Mouse (Mus musculus): ENCODE measurements at regions not wholly inside any gene's neighbourhood (a gene's known extent, or its start where the extent isn't known, plus 50 kb on each side); places are given as distances from the start of the nearest gene placed in this dataset.

DNA sequence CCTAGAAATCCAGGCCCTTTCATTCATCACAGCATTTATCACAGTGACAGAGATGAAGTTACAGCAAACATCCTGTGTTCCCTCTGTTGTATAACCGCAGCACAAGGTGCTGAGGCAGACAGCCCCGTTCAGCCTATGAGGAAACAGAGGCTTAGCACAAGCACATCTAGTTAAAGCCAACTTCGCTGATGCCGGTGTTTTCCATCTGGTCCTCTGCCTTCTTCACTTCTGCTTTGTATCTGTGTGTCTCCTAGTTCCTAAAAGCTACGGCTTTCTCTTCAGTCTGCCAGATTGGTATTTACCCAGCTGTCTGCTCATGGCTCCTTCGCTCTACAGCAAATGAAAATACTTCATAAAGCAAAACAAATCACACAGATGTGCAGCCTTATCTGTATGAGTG is 256.5 kb upstream of the Clint1 start:
- no peak for ATAC-seq (replicated peaks; ENCODE audit: low FRiP score, low TSS enrichment, poor library complexity, severe bottlenecking)

DNA sequence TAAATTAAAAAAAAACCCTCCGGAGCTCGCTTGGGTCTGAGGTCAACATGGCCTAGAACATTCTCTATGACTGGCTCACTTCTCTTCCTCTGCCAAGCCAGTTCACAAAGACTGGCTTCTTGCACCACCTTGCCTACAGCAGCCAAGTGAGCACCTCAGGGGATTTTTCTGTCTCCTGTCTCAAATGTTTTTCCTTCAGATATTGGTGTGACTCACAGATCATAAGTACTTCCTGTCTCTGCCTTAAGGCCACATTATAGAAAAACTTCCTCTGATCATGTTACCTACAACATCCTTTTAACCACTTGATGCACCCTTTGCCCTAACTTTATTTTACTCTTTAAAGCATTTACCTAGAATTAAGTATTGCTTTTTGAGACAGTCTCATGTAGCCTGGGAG is 230.0 kb upstream of the Clint1 start:
- ATAC-seq (replicated peaks; ENCODE audit: low FRiP score, low TSS enrichment, poor library complexity, severe bottlenecking): no peak

DNA sequence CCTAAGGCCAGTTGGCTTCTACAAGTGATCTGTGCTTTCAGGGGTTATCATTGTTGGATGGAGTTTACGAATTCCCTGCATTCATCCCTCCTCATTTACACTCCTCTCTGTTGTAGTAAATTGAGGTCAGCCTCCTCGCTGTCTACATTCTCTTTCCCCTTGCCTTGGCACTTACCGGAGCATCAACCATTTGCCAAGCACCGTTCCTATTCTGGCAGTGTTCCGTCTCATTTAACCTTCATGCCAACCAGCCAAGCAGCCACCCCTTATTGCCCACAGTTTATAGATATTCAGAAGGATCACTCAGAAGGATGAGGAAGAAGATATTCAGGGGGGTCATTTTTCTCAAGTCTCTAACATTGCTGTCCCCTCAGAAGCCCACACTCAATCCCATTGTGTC is 229.2 kb upstream of the Clint1 start:
- no peak for ATAC-seq (replicated peaks; ENCODE audit: low FRiP score, low TSS enrichment, poor library complexity, severe bottlenecking)

DNA sequence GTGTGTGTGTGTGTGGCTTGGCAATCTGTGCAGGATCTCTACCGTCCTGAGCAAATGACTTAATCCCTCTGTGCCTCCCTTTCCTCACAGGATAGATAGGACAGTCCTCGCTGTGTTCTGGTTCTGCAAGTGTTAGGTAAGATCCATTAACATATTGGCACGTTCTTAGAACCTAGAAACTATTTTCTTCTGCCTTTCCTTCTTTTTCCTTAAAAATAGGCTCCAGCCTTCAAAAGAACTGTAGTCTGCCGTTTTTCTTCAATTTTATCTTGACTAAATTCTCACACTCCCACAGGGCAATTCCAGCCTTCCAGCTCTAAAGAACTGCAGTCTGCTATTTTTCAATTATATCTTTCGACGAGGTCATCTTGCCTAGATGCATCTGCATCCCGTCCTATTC is 227.6 kb upstream of the Clint1 start:
- no peak for ATAC-seq (replicated peaks; ENCODE audit: low FRiP score, low TSS enrichment, poor library complexity, severe bottlenecking)

DNA sequence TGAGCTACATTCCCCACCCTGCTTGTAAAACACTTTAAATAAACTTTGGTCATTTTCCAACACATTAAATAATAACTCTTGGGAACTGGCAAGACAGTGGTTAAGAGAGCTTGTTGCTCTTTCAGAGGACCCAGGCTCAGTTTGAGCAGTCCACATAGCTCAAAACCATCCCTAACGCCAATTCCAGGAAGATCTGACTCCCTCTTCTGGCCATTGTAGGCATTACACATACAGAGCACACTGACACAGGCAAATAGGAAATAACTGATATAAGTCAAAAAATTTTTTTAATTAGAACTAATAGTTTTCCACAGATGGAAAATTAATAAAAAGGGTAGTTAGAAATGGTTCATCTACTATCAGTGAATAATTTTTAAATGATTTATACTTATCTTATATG is 222.6 kb upstream of the Clint1 start:
- ATAC-seq (replicated peaks; ENCODE audit: low FRiP score, low TSS enrichment, poor library complexity, severe bottlenecking): no peak

DNA sequence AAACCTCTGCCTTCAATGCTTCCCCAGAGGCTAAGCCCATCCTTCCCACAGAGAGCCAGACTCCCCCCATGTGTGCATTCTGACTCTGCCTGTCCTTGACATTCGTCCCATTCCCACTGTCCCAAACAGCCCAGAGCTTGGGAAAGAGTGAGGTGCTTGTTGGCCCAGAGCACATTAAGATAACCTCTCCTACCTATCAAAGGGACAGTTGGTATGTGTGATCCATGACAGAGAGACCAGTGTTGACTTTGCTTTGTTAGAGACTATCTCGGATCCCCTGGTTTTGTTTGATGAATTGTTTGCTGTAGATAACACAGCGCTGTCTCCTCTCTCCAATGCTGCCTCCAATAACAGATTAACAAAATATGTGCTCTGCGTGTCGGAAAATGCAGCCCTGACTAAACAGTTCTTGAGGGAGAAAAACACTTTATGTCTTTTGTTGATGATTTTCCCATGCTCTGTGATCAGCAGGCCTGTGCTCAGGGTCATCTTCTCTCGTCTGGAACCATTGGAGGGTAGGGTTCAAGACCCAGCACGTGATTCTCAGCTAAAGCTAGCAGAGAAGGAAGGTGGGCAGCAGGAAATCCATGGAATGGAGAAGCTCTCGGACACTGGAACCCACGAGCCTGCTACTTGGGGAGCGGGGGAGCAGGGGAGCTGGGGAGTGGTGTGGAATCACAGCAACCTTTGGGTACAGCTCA is 217.2 kb upstream of the Clint1 start:
- ATAC-seq (replicated peaks; ENCODE audit: low FRiP score, low TSS enrichment, poor library complexity, severe bottlenecking): no peak

DNA sequence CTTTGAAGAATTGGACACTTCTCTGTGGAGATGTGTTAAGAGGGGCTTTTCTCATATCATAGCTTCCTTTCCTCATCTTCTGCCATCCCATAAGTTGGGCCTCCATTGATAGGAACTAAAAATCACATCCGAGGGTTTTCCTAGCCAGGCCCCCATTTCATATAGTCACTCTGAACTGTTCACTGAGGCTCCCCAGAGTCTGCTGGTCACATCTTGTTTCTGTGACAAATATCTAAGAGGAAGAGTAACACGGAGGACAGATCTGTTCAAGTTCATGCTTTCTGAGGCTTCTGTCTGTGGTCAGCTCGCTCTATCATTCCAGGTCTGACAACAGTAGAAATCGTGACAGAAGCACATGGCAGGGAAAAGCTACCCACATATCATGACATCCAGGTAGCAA is 216.0 kb upstream of the Clint1 start:
- ATAC-seq (replicated peaks; ENCODE audit: low FRiP score, low TSS enrichment, poor library complexity, severe bottlenecking): no peak

DNA sequence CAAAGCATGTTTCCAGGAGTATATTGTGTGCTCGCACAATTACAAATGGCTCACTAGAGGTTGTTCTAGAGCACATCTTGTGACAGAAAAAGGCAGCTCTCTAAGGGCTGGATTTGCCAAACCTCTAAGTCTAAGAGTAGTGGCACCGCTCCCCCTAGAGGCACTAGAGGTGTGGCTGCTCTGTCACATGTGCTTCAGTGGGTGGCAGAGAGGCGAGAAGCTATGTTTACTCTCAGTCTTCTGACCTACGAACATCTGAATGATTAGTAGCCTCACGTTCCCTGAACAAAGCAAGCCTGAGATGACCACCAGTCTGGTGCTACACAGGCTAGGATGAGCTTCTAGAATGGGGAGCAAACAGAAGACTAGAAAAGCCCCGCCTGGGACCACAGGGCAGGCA is 212.6 kb upstream of the Clint1 start:
- no peak for ATAC-seq (replicated peaks; ENCODE audit: low FRiP score, low TSS enrichment, poor library complexity, severe bottlenecking)

DNA sequence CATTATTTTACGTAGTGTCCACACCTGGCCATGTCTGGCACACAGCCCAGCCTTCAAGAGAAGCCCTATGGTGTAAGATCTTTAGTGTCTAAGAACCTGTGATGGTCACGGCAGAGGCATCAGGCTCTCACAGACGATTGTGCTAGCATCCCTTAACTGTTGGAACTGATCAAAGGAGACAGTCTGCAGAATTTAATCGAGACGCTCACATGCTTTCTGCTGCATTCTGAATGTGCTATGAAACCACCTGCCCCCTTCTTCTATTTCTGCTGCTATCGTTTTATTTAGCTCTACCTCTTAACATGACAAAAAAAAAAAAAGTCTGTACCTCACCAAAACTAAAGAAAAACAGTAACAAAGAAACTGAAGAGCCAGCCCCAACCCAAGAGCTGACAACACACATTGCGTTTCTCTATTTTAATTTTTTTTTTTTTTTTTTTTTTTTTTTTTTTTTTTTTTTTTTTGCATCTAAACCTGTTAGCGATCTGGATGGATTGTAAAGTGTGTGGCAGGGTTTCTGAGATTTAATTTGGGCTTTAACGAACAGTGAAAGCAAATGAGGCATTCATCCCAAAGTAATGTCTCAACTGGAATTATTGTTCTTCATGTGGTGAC is 209.6 kb upstream of the Clint1 start:
- ATAC-seq (replicated peaks; ENCODE audit: low FRiP score, low TSS enrichment, poor library complexity, severe bottlenecking): no peak

DNA sequence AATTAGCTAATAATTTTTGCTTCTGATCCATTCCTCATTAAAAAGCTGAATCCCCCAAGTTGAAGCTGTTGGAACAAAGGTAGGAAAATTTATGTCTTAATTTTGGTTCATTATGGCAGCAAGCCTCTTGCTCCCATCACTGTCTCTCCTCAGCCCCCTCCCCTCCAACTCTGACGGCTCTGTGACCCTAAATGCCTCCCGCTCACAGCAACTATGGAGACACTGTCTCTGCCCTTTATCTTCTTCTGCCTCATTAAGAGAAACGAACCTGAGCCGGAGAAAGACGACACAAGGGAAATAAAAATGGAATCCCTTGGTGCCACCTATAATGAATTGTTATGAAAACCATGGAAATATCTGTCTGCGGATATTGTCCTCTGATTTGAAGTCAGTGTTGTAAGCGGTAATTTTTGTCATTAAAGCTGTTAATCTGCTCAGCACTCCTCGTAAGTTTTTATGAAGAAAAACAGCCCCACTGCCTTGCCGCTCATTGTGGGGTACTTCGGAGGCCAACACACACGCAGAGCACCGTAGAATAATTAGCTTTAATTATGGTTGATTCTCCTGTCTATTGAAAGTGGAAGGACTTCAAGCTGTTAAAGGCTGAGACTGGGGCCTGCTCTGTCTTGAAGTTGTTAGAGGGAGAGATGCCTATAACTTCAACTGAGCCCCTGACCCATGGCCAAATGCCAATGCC is 208.1 kb upstream of the Clint1 start:
- ATAC-seq (replicated peaks; ENCODE audit: low FRiP score, low TSS enrichment, poor library complexity, severe bottlenecking): no peak

DNA sequence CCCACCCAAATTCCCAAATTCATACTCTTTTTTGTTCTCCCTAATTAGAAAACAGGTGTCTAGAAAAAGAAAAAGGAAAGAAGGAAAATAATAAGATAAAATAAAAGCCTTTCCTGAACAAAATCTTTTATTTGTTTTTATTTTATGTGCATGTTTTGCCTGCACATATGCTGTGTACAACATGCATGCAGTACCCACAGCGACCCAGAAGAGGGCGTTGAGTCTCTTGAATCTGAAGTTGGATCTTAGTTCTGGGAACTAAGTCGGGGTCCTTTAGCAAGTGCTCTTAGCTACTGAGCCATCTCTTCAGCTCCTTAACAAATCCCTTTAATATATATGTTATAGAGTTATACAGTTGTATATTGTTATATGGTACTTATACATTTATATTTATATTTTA is 206.0 kb upstream of the Clint1 start:
- ATAC-seq (replicated peaks; ENCODE audit: low FRiP score, low TSS enrichment, poor library complexity, severe bottlenecking): no peak

DNA sequence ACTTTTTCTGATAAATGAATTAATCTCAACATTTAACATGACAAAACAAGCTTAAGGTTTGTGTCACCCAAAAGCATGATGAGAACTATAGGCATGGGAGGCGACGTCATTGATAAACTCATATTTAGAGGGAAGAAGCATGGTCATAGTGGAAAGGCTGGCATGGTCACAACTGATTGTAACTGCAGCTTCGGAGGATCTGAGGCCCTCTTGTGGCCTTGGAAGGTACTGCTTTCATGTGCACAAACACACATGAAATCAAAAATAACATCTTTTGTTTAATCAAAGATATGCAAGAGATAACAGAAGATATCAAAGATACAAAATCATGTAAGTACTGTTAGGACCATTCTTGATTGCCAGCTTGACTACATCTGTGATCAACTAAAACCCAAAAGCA is 204.0 kb upstream of the Clint1 start:
- ATAC-seq (replicated peaks; ENCODE audit: low FRiP score, low TSS enrichment, poor library complexity, severe bottlenecking): no peak

DNA sequence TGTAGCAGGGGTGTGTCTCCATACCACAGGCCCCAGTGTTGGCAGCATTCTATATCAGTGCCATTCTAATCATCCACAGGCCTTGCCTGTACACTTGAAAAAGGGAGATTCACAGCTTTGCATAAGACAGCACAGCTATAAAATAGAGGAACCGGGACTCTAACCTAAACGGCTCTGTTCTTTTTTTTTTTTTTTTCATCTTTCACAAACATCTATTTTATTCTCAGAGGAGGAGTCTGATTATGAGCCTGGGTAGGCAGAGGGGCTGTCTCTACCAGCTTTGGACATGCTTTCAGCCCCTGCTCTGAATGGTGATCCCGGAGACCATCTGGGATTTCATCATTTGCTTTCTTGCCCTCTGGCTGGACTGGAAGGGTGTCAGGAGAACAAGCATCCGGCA is 195.6 kb upstream of the Clint1 start:
- no peak for ATAC-seq (replicated peaks; ENCODE audit: low FRiP score, low TSS enrichment, poor library complexity, severe bottlenecking)

DNA sequence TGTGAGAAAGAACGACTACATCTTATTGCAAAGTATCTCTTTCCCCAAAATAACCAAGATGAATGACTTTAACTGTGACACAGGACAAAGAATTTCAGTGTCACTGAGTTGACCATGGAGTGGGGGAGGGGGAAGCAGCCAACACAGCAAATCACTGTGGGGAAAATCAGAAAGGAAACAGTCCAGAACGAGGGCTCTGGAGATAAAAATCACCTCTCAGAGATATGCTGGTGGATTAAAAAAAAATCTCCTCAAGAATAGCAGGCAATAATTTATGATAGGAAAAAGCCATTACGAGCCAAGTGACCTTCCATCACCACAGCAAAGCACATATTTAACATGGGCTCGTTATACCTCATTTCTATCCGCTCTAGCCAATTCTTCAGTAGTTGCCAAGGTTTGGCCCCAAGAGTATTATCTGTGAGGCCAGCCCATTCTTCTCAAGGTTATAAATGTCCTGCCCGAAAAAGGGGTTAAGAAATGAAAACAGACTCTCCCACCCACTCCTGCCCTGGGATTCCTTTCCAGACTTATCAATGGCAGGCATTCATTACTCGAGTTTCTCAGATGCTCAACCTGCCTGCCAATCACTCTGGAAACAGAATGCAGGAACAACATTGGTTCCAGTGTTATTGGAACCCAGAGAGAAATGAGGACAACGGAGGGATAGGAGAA is 181.6 kb upstream of the Clint1 start:
- no peak for ATAC-seq (replicated peaks; ENCODE audit: low FRiP score, low TSS enrichment, poor library complexity, severe bottlenecking)

DNA sequence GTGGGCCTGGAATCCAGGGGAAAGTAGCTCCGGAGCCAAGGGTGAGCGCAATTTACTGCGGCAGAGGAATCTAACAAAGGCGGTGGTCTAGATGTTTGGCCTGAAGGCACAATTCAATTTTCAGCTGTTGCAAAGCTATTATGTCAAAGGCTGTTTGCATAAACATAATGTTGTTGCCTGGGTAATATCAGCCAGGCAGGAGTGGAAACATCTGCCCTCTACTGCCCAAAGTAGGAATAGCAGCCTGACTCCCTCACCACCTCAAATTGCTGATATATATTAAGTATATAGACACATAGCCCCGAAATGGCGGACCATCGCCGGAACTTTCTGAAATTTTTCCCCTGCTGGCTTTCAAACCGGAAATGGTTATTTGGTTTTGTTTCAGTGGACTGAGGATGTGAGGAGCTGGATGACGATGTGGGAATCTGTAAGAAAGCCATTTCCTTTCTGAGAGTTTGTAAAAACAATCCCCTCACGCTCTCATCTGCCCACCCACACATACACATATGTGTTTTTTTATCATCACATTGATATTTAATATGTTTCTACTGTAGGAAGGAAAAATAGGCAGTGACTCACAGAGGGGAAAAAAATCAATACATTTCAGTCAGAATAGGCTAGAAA is 173.1 kb upstream of the Clint1 start:
- ATAC-seq (replicated peaks; ENCODE audit: low FRiP score, low TSS enrichment, poor library complexity, severe bottlenecking): peak; percentile 71; the same call in 1 of the 2 replicates

DNA sequence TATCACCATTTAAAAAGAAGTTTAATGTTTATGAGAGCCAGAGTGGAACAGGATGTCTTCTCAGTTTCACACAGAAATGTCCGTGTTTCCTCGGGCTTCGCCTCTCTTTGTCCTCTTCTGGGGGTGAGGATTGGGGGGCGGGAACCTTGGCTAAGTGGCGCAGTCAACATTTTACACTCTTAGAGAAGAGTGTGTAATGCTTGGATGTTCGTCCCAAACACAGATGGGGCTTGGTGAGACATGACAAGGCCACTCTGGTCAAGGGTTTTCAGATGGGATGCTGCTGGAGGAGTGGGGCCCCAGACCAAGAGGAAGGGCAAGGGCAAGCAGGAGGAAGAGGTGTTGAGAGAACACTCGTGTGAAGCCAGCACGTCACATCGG is 172.6 kb upstream of the Clint1 start:
- no peak for ATAC-seq (replicated peaks; ENCODE audit: low FRiP score, low TSS enrichment, poor library complexity, severe bottlenecking)

DNA sequence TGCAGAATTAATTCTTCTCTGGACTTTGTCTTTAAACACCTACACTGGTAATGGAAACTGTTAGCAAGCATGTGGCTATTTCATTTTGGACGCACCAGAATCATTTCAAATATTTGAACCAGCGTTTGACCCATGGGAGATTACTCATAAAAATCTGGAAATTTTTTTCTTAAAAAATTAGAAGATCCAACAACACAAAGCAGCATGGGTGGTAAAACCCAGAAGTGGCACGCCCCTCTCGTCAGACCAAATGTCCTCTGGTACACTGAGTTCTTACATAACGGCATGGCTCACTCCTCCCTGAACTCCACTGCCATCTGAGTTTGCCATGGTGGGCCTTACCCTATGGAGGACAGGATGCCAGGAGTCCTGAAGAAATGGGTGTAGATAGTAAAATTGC is 166.3 kb upstream of the Clint1 start:
- ATAC-seq (replicated peaks; ENCODE audit: low FRiP score, low TSS enrichment, poor library complexity, severe bottlenecking): no peak

DNA sequence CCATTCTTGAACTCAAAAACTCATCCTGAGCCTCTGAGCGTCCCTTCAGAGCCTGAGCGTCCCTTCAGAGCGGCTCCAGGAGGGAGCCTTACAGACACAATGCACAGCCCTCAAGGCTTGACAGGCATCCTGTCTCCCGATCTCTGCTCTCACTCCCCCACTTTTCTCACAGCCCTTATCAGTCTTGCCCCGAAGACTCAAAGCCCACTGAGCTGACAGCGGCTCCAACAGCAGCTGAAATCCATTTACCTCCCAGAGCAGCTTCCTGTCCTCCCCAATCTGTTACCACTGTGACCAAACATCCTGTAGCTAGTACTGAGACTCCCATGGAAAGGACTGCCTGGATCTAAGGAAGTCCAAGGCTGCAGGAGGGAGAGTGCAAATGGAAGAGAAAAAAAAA is 158.6 kb upstream of the Clint1 start:
- no peak for ATAC-seq (replicated peaks; ENCODE audit: low FRiP score, low TSS enrichment, poor library complexity, severe bottlenecking)

DNA sequence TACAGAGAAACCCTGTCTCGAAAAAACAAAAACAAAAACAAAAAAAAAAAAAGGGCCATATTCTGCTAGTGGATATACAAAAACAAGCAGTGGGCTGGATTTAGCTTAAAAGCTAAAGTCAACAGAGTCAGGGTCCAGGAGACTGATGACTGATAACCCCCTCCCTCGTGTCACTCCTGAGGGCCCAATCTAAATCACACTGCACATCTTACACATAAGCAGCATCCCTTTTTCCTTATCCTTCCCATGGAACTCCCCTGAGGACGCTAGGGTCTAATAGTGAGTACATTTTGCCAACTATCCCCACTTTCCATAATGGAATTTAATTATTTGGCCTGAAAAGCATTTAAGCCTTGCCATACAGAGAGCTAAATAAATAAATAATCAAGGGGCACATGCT is 150.3 kb upstream of the Clint1 start:
- ATAC-seq (replicated peaks; ENCODE audit: low FRiP score, low TSS enrichment, poor library complexity, severe bottlenecking): no peak

DNA sequence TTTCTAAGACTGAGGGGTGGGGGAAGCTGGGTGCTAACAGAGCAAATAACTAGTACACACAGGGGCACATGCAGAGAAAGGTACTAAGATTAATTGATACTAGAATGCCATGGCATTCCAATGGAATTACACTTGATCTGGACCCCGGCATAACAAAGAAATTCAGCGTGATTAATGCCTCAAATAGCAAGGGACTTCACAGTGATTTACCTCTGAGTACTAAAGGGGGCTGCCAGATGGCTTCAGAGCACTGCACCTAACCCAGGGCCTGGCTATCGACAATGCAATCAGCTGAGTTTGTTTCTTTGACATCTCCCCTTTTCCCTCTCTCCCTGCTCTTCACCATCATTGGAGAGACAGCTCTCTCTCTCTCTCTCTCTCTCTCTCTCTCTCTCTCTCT is 148.9 kb upstream of the Clint1 start:
- ATAC-seq (replicated peaks; ENCODE audit: low FRiP score, low TSS enrichment, poor library complexity, severe bottlenecking): no peak

Measured in megakaryocyte-erythroid progenitor cell, adult 5-6 weeks (primary cell).